Mouse (Mus musculus): Measurements from ENCODE around the gene Msantd3.
A peak's percentile ranks its signal among the peaks of the same experiment; 100 is the strongest.

Gene Msantd3

DNA sequence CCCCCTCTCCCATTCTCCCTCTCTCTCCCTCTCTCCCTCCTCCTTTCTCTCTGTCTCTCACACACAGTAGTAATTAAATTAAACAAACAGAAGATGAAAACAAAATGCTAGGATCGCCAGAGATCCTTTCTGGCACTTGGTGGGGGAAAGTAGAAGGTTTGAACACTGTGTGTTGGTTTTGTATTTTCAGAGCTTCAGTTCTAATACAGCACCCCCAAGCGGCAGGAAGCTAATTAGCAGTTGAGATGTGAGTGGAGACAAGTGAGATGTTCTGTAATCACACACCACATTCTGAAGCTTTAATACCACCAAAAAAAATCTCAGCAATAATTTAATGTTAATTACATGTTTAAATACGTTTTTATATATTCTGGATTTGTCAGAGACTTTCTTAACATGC is 16.0 kb downstream of the Msantd3 start:
- peak; percentile 72 for DNase-seq

DNA sequence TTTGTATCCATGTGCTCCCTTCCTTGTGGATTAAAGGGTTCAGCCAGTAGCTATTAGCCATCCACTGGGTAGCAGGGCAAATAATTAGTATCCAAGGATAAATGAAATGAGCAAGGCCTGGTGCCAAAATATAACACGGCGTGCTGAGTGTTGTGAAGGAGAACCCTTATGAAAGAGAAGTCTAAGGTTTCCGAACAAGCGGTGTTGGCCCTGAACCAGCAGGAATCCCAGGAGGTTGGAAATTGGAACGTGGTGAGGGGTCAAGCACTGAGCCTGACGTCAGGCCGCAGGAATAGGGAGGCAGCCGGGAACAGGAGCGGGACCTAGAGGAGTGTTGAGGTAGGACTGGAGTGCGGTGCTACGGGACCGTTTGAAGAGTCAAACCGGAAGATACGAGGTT is 19.9 kb downstream of the Msantd3 start:
- DNase-seq: no peak

DNA sequence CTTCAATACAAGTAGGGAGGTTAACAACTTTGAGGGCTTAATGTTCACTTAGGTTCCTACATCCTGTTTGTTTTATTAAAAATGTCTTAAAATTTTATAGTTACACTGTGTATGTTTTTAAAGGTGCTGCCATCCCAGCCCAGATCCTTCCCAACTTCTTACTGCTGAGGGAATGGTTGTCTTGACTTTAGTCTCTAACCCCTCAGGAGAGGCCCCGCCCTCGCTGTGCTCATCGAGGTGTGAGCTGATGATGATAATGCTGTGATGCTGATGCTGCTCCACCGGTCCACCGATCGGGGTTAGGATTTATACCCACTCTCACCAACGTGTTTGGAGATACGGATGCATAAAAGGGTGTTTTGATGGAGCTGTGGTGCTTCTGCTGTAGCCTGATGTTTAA is 22.1 kb downstream of the Msantd3 start:
- DNase-seq: no peak

DNA sequence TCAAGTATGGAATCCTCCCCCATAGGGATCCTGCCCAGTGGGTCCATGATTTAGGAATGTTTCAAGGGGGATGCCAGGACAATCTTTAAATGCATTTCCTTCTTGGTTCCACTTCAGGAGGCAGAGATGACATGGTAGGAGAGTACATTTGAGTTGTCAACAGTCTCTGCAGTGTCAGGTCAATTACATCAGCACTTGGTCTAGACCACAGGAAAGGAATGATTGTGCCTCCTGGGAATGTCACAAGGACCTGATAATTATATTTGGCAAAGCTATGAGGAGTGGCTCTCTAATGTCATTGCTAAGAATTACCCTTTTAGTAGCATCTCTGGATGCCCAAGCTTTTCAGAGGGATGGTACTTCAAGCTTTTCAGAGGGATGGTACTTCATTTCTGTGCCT is 25.2 kb downstream of the Msantd3 start:
- DNase-seq: no peak

DNA sequence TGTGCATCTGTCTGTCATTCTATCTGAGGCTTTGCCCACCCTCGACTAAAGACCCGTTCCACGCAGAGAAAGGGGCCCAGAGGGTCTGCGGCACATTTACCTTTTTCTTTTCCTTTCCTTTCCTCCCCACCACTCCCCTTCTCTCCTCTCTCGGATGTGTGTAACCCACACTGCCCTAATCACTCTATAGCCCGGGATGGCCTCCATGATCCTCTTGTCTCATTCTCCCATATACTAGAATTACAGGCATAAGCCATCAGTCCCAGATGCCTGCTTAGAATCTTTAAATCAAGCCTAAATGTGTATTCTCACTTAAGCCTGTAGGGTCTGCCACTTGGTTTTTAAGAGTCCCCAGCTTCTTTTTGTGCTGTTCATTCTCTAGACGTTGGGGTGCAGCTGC is 36.6 kb downstream of the Msantd3 start:
- DNase-seq: no peak

DNA sequence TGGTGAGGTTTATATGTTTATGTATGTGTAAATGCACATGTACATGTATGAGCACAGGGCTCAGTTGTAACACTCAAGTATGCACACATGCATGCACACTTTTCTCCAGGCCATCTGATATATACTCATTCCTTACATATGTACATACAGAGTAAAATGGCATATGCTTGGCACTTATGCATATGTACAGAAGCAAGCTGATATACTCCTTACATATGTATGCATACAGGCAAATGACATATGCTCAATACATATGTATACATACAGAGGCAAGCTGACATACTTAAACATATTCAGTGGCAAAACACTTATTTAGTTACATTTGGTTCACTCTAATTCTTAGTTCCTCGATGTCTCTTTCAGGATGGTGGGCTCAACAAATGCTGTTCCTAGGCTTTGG is 38.1 kb downstream of the Msantd3 start:
- no peak for DNase-seq

DNA sequence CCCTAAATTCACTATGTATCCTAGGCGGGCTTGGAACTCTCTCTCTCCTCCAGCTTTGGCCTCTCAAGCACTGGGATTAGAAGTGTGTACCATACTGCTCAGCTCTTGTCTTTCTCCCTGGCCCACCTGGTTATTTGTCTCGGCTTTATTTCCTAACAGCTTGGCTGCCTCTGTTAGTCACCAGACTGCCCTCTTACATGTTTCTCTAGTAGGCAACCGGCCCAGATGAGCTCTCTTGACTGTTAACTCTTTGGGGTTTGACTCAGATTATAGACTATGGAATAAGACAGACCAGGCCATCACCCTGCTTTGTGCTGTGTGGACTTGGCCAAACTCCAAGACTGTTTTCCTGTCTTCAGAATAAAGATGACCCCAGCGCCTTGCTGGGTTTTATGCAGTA is 38.7 kb downstream of the Msantd3 start:
- DNase-seq: peak; percentile 28

DNA sequence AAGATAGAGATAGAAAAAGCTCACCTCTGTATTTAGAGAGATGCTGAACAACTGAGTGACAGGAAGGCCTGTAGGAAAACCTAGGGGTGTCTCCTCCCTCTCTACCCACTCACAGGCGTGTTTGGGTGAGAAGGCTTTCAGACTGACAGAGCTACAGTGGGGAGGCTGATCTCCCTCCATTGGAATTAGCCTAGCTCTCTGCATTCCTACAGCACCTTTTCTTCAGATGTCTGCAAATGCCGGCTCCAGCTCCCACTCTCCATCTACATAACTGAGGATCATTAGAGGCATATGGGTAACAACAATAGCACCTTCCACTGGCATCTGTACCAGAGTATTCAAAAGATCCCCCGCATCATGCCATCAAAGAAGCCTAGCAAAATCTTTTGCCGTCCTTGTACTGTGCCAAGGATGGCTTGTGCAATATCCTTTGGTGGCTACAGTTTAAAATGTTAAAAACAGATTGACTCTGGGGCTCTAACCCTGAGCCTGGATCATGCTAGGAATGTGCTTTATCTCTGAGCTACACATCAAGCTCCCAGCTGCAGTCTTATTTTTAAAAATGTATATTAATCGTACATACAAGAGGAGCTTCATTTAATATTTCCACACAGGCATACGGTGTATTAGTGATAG is 39.9 kb downstream of the Msantd3 start:
- no peak for DNase-seq

DNA sequence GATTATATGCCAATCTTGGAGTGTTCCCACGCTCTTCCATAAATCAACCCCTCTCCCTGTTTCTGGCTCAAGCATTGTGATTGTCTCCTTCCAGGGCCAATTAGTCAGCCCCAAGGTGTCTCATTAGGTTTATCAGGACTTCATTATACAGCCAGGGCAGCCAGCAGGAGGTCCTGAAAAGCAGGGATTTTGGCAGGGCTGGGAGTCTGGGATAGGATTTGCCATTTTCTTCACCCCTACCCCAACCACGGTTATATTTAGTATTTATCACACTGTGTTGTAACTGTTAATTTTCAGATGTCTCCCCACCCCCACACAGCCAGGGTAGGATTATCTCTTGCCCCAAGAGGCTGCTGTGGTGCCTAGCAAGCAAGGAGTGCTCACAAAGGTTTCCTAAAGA is 41.5 kb downstream of the Msantd3 start:
- no peak for DNase-seq

DNA sequence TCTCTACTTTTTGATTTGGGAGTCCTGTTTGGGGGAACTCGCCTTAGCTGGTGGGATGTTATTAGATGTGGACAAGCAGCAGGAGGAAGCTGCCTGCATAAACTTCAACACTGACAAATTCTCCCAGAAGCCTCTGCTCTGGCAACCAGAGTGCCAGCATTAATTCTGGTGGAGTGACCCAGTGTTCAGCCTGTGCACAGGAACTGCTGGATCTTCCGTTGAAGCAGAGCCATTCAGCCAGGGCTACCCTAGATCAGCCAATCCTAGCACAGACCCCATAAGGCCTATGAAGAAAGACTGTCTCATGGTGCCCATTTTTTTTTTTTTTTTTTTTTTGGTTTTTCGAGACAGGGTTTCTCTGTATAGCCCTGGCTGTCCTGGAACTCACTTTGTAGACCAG is 42.3 kb downstream of the Msantd3 start:
- no peak for DNase-seq

DNA sequence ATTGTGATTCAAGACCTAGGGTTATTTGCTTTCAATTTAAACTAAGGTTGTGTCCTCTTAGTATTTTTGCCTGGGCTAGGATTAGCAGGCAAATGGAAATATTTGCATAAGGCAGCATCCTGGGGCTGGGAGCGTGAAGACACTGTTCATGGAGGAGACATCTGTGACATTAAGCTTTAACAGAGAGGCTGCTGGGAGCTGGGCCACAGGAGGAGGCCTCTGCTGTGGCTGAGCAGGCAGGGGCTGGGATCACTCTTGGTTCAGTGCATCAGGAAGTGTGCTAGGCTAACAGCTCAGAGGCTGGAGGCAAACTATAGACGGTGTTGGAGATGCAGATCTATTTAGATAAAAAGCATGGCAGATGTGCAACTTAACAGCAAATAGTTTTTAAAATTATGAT is 43.2 kb downstream of the Msantd3 start:
- no peak for DNase-seq

DNA sequence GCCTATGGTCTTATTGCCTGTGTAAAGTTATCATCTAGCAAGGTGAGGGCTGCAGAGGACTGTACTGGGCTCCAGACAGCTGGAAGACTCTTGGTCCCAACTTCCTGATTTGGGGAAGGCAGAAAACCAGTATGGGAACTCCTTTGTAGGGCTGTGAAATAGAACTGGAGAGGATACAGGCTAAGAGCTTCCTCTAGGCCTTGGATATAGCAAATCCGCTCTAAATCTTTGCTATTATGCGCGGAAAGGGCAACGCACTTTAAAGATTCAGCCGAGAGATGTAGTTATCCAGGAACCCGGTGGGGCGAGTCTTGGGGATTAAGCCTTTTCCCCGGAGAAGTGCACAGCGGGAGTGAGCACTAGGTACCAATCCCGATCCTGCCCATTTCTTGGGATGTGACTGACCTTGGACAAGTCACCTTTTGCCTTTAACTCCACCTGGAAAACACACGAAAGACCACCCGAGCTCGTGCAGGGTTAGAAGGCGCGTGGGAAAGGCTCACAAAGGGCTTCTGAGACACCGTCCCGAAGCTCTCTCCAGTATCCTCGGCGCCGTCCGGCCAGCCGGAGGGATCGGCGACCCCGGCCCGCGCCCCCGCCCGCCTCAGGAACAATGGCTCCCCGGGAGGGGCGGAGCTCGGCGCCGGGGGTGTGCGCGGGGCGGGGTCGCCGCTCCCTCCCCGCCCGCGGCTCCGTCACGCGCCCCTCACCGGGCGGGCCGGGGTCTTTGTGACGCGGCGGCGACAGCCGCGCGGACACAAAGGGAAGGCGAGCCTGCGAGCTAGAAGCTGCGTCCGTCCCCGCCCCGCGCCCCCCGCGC is 44.9 kb downstream of the Msantd3 start, which contains the start of gene Tmeff1:
Tmeff1 (plus strand) TSS at position 754 of the 820 bp plus-strand sequence.
- DNase-seq: peak; percentile 54

DNA sequence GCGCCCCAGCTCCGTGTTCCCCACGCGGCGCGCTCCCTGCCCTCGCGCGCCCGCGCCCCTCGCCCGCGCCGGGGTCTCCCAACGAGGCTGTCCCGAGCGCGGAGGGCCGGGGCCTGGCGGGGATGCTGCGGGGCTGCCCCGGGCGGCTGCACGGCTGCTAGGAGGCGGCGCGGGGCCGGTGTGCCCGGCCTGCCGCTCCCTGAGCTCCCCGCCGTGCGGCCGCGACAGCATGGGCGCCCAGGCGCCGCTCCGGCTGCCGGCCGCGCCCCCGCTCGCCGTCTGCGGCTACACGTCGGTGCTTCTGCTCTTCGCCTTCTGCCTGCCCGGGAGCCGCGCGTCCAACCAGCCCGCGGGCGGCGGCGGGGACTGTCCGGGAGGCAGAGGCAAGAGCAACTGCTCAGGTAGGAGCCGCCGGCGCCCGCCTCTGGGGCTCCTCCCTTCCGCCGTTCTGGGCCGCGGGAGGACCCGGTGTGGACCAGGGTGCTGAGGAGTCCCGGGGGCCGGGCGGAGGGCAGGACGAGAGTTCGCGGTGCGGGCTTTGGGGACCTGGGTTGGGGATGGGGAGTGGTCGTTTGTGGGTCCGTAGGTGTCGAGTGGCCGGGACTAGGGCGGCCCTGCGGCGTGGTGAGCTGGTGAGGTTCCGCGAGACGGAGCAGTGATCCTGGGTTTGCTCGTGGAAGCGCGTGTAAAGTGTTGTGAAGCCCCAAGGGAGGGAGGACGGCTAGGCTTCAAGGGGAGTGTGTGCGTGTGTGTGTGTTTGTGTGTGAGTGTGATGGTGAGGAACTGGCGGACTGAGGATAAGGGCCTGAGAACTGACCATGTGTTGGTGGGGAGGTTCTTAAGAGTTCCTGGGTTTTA is 45.7 kb downstream of the Msantd3 start:
- peak; percentile 56 for DNase-seq

DNA sequence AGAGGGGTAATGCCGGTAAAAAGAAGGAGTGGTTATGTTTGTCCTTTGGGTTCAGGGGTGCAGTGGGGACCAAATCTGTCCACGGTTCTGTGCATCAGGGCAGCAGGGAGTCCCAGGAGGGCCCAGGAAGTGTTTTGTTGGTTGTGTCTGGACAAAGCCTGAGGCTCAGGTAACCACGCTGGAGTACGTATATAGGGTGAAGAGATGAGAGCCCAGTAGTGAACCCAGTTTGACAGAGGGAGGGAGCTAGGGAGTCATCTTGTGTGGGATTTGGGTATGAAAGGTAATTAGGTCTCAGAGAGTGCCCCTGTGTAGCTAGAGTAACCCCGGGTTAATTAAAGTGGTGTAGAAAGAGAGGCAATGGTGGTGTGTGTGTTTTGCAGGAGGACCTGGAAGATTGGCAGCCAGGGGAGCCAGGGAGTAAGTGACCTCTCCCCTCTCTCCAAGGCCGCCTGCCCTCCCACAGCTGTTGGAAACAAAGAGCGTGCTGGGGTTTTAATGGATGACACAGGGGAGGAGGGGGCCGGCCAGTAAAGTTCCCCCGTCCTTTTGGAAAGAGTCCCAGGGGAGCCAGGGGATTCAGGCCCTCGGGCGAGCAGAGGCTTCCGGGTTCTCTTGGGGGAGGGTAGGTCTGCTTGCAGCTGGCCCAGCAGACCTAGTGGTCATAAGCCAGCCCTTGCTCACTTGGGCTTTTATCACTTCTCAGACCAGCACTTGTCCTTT is 46.5 kb downstream of the Msantd3 start:
- peak; percentile 66 for DNase-seq

DNA sequence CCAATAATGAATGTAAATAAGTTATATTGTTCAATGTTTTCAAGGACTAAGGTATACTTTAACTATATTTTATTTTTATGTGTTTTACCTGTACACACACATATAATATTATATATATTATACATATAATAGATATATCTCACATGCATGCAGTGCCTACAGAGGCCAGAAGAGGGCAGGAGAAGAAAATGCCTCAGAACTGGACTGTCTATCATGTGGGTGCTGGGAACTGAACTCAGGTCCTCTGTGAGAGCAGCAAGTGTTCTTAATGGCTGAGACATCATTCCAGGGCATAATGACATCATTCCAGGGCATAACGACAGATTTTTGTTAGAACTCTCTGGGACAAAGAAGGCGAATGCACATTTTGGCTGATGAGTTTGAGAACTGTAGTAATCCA is 47.8 kb downstream of the Msantd3 start:
- DNase-seq: peak; percentile 17

DNA sequence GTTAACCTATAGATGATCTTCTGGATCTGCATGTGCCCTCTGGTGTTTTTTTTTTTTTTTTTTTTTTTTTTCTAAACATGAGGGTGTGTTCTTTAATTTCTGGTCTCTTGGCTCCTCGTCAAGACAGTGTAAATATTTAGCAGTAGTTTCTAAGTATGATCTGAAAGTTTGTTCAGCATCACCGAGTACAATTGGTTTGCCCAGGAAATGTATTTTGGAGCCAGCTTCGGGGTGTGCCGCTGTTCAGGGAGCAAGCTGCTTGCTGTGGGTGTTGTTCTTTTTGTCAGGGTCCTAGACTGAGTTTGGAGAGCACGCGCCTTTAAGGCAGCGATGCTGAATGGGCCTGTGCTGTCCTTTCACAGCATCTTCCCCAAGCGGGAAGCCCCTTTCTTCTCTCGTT is 48.8 kb downstream of the Msantd3 start:
- DNase-seq: peak; percentile 80

DNA sequence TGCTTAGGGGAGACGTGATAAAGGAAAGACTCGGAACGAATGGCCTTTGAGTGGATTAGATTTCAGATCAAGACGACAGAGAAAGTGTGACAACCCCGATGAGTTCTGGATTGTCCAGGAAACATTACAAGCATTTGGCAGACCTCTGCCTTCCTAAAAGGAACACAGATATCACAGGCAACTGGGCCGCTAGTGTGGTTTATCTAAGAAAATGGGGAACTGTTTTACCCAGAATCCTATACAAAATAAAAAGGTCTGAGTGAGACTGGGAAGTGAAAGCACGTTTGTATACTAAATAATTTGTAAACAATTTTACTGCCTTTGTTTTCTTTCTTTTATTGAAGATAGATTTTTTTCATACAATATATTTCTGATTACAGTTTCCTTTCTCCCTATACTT is 51.1 kb downstream of the Msantd3 start:
- no peak for DNase-seq

DNA sequence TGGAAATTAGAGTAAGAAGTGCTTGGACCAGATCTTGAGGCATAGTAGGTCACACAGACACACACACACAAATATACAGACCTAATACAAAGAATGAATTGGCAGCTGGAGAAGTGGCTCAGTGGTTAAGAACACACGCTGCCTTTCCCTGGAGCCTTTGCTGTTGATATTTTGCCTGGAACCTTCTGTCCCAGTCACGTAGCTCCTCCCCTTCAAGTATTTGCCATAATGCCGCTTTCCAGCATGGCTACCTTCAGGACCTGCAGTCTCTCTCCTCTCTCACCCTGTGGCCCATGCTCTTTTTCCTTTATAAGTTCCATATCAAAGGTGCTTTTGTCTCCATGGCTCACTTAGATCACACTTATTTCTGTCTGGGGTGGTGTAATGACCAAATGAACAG is 51.7 kb downstream of the Msantd3 start:
- DNase-seq: no peak

DNA sequence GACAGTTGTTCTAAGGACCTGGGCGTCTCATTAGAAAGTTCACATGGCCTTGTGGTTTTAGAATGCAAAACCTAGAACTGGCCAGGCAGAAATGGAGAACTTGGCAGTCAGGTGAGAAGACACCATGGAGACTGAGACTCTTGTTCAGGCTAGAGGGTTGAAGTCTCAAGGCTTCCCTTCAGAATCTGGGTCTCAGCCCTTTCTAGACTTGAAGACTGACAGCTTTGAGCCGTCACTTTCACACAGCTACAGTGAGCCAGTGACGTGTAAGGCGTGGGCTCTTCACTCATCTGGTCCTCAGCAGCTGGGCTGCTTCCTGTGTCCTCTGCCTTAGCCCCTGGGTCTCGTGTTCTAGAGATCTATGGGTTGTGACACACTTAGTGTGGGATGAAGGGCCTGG is 52.6 kb downstream of the Msantd3 start:
- peak; percentile 16 for DNase-seq

DNA sequence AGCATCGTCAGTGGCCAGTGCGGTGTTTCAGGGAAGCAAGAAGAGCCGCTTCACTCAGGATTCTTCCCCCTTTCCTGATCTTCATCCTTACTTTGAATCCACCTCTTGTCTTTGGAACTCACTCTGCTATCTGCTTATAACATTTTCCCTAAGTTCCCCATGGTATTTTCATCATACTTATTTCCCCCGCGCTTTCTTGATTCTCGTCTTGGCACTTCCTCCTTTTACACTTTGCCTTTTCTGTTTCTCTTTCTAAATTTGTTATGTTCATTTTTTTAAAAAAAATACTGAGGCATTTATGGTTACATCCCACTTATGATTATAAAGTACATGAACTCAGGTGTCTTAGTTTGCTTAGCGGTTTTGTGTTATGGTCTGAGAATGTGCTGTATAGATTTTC is 53.1 kb downstream of the Msantd3 start:
- no peak for DNase-seq

DNA sequence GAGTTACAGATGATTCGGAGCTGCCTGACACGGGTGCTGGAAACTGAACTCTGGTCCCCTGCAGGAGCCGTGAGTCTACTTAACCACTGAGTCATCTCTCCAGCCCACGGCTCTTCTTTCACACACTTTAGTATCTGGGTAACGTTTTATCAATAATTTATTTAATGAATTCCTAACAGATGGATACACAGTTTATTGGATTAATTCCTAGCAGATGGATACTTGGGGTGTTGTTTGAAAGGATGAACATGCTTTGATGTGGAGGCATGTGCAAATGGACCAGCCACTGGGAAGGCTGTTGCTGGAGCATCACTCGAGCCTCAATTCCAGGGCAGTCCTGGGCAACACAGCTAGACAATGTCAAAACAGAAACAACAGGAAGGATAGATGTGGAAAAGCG is 56.4 kb downstream of the Msantd3 start:
- no peak for DNase-seq

DNA sequence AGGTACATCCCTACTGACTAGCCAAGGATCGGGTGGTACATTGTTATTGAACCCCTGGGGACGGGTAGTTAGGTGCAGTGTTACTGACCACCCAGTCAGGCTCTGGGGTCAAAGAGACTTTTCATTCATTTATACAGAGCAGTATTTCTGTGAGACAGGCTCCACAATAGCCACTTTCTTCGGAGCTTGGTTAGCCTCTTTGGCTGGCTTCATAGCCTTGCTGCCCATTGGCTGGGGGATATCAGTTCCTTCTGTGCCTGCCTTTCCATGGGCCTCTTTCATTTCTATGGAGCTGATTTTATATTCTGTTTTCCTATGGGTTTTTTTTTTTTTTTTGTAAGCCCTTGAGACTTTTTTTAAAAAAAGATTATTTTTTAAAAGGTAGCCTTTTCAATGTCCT is 65.9 kb downstream of the Msantd3 start:
- DNase-seq: no peak

DNA sequence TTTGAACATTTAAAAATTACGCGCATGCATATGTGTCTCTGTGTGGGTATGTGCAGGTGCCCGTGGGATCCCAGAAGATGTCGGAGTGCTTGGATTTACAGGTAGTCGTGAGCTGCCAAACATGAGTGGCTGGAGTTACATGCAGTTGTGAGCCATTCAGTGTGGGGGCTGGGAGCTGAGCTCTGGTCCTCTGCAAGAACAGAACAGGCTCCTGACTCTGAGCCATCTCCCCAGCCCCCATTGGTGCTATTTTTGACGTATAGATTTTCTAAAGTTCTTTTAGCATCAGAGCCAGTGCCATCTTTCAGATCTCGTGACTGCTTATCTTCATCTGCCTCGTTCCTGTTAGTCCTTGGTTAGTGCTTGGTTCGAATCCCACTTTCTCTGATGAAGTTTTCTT is 69.8 kb downstream of the Msantd3 start:
- DNase-seq: no peak
